Mouse (Mus musculus): ENCODE data around the gene Naga.

Naga gene

DNA sequence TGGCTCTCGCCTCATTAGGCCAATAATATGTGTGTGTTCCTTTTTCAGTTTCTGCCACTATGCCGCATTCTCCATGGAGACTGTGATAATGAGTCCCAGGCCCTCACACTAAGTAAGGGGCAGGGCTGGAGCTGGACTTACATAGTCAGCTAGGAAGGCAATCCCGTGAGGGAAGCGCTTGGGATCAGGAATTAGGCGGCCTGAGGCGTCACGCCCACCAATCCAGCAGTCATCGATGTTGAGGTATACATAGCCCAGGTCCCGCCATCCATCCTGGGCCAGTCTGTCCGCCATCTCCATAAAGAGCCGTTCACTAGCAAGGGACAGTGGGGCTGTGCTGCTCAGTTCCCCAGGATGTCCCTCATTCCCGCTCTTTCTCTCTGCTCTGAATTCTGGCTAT is 2.1 kb downstream of the Naga start:
- no peak for DNase-seq

DNA sequence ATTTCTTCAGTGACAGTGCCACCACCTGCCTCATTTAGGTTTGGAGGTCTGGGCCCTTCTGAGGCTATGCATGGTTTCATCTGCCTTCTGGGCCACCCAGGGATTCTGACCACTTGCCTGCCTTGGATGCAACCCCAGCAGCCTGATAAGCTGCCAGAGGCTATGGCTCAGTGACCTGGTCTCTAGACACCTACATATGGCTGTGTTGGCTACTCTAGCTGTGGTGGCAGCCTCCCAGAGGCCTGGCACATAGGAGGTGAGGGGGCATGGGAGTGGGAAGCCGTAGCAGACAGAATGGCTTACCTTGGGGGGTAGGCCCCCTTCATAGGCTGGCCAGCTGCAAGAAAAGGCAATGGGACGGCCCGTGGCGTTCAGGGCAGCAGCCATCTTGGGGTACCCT is 3.5 kb downstream of the Naga start:
- DNase-seq = no peak

DNA sequence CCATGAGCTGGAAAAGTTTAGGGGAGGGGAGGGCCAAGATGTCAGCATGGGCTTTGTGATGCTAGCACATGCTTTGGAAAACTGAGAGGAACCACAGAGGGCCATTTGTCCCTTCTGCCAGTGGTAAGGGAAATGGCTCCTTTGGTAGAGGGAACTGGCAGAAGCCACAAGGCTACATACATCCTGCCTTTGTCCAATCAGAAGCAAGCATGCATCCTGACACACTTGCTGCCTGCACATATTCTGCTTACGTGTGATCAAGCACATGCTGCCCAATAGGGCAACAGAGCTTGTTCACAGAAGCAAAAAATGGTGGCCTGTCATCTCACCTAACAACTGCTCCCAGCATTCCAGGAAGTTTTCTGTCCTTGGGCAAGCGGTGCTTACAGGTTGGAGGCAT is 13.3 kb downstream of the Naga start:
- no peak for DNase-seq

- DNase-seq = no peak
Measured at GRCm38 (mm10) chr15:82322195-82322594, 16.5 kb downstream of the Naga start.

- no peak for DNase-seq
Measured at GRCm38 (mm10) chr15:82319613-82320012, 19.1 kb downstream of the Naga start.

- DNase-seq = no peak
Measured at GRCm38 (mm10) chr15:82317839-82318238, 20.9 kb downstream of the Naga start.

- DNase-seq = no peak
Measured at GRCm38 (mm10) chr15:82308416-82308815, 30.3 kb downstream of the Naga start.

DNA sequence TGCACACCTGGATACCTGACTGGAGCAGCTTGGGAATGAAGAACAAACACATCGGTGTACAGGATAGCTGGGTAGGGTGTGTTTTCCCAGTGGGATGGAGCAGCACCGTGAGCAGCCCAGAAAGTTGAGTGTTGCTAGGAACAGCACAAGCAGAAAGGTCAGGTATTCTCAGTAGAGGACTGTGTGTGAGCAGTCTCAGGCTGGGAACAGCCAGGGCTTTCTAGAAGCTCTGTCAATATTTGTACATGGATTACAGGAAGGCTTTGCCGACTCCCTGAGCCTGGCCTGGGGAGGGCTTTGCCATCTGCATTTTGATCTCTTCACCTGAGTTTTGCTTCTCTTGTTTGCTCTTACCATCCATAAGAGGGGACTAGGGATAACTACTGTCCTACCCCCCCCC is 31.6 kb downstream of the Naga start:
- no peak for DNase-seq

GRCm38 (mm10) chr15:82298764-82299561 is 39.8 kb downstream of the Naga start, which contains the start of gene Wbp2nl:
Wbp2nl (plus strand) TSS chr15:82298954.
- DNase-seq = peak; percentile 31

- DNase-seq = peak; percentile 61
Measured at GRCm38 (mm10) chr15:82294059-82294458, 44.7 kb downstream of the Naga start.

- DNase-seq = peak; percentile 74
Measured at GRCm38 (mm10) chr15:82293271-82293711, 45.4 kb downstream of the Naga start.

DNA sequence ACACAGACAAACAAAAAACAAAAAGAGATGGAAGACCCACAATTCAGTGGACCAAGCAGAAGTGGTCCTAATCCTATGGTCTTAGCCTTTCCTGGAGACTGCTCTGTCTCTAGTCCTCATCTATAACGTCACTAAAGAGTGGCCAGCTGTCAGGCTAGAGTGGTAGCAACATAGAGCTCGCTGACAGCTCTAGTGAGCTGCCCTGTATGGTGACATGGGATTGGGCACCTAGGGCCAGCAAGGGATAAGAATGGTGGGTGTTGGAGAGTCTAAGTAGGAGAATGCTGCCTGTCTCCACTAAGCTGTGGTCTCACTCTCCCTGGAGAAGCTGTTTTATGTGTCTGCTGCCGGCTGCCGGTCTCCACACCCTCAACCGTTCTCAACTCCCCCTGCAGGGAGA is 45.9 kb downstream of the Naga start:
- DNase-seq = no peak

GRCm38 (mm10) chr15:82290252-82290651 is 48.5 kb downstream of the Naga start:
- DNase-seq = no peak

GRCm38 (mm10) chr15:82286157-82286556 is 52.6 kb downstream of the Naga start:
- DNase-seq = no peak

- no peak for DNase-seq
Measured at GRCm38 (mm10) chr15:82280638-82281037, 58.1 kb downstream of the Naga start.

Measured in retina, postnatal 1 day (tissue).